9 mouse cellular contexts compared by ENCODE assay signal in genomic region chr10:111509103-111509784, GRCm38 (mm10). TPM values are rescaled to one million over a fixed set of nuclear protein-coding genes. Genes with fewer than 3 reads are reported as not detected.
DNase-seq lines count a peak whose midpoint lies in the region; ATAC-seq and TF ChIP-seq lines count a peak whose summit lies in the region.
"Had no signal": no experiment of that assay in that cellular context is flagged by ENCODE, and none has a peak within 500 bp of the region (broad histone marks: within the 10 kb centered on the region; RNA-seq: fewer than 3 reads in every experiment).

No protein-coding gene starts in this region.

- no peak for ATAC-seq in kidney, postnatal 0 days (replicated peaks; ENCODE audit: low FRiP score, low read depth)
- no peak for ATAC-seq in hindbrain, postnatal 0 days
- no peak for ATAC-seq in midbrain, postnatal 0 days (ENCODE audit: low FRiP score)

- H3K4me1 ChIP-seq in kidney, postnatal 0 days (replicated peaks; ENCODE audit: insufficient read depth, low read length), result peaks cover 13% of the 10 kb centered on the region; the same call in 1 of the 2 replicates
- peaks cover 51% of the 10 kb centered on the region for H3K4me1 ChIP-seq in embryonic facial prominence, embryonic 10.5 days
- no peaks in the 10 kb centered on the region for H3K4me1 ChIP-seq in hindbrain, postnatal 0 days (ENCODE audit: insufficient read depth, low read length)
- no peaks in the 10 kb centered on the region for H3K4me1 ChIP-seq in midbrain, postnatal 0 days (ENCODE audit: insufficient read depth, low read length)

- H3K4me2 ChIP-seq in kidney, postnatal 0 days (ENCODE audit: low read length), result peak overlapping the region; percentile 81
- peak overlapping the region; percentile 83 for H3K4me2 ChIP-seq in hindbrain, postnatal 0 days (ENCODE audit: low read depth, low read length)
- H3K4me2 ChIP-seq in midbrain, postnatal 0 days (ENCODE audit: low read depth, low read length, poor library complexity, severe bottlenecking), result peak overlapping the region; percentile 91

- no peak overlapping the region for H3K27ac ChIP-seq in kidney, postnatal 0 days
- H3K27ac ChIP-seq in embryonic facial prominence, embryonic 10.5 days (replicated peaks), result peak overlapping the region; percentile 96; the same call in 1 of the 2 replicates
- H3K27ac ChIP-seq in hindbrain, postnatal 0 days, result peak overlapping the region; percentile 59; the same call in 1 of the 2 replicates
- H3K27ac ChIP-seq in midbrain, postnatal 0 days (ENCODE audit: low read depth, low read length), result no peak overlapping the region

- H3K4me3 ChIP-seq in kidney, postnatal 0 days (replicated peaks; ENCODE audit: low read depth, low read length), result peak overlapping the region; percentile 87
- peak overlapping the region; percentile 89 for H3K4me3 ChIP-seq in embryonic facial prominence, embryonic 10.5 days
- H3K4me3 ChIP-seq in hindbrain, postnatal 0 days (ENCODE audit: low read length), result peak overlapping the region; percentile 78
- peak overlapping the region; percentile 86 for H3K4me3 ChIP-seq in midbrain, postnatal 0 days (ENCODE audit: low read depth, low read length)
- H3K4me3 ChIP-seq: erythroblast, embryonic 14.5 days had no signal

- WGBS in kidney, postnatal 0 days, result 27% methylated on average over 8 of the region's 8 CpGs
- 9% methylated on average over 8 of the region's 8 CpGs for WGBS in embryonic facial prominence, embryonic 10.5 days
- WGBS in hindbrain, postnatal 0 days, result 29% methylated on average over 8 of the region's 8 CpGs
- WGBS in midbrain, postnatal 0 days, result 35% methylated on average over 8 of the region's 8 CpGs

- no peak overlapping the region for H3K9ac ChIP-seq in kidney, postnatal 0 days (ENCODE audit: low read depth, low read length)
- H3K9ac ChIP-seq in hindbrain, postnatal 0 days (replicated peaks; ENCODE audit: low read length), result peak overlapping the region; percentile 87; the same call in 1 of the 2 replicates
- H3K9ac ChIP-seq in midbrain, postnatal 0 days (replicated peaks; ENCODE audit: low read length, poor library complexity, severe bottlenecking), result peak overlapping the region; percentile 83

- no peaks in the 10 kb centered on the region for H3K36me3 ChIP-seq in kidney, postnatal 0 days (ENCODE audit: insufficient read depth, low read length)
- no peaks in the 10 kb centered on the region for H3K36me3 ChIP-seq in embryonic facial prominence, embryonic 10.5 days (replicated peaks)
- H3K36me3 ChIP-seq in hindbrain, postnatal 0 days (ENCODE audit: insufficient read depth, low read length), result no peaks in the 10 kb centered on the region
- no peaks in the 10 kb centered on the region for H3K36me3 ChIP-seq in midbrain, postnatal 0 days (ENCODE audit: insufficient read depth, low read length)

- DNase-seq in kidney, postnatal 0 days (ENCODE audit: low spot score), result no peak
- DNase-seq in kidney, adult 9 months, result no peak
- DNase-seq in embryonic facial prominence, embryonic 10.5 days (ENCODE audit: low spot score), result peak; percentile 27
- DNase-seq in hindbrain, postnatal 0 days (ENCODE audit: low spot score), result no peak
- DNase-seq in midbrain, postnatal 0 days (ENCODE audit: low spot score), result no peak
- no peak for DNase-seq in frontal cortex, postnatal 36 days (ENCODE audit: low spot score in 2 of 2)
- no peak for DNase-seq in spleen, postnatal 14 days (ENCODE audit: low spot score in 2 of 2)
- no peak for DNase-seq in urinary bladder, postnatal 25 days (ENCODE audit: low spot score)

- H3K27me3 ChIP-seq in kidney, postnatal 0 days (ENCODE audit: insufficient read depth, low read length), result no peaks in the 10 kb centered on the region
- no peaks in the 10 kb centered on the region for H3K27me3 ChIP-seq in embryonic facial prominence, embryonic 10.5 days (replicated peaks; ENCODE audit: low read depth, poor library complexity, severe bottlenecking)
- H3K27me3 ChIP-seq in hindbrain, postnatal 0 days (ENCODE audit: insufficient read depth, low read length), result no peaks in the 10 kb centered on the region
- H3K27me3 ChIP-seq in midbrain, postnatal 0 days (ENCODE audit: insufficient read depth, low read length), result no peaks in the 10 kb centered on the region

- TF ChIP-seq CTCF in kidney, postnatal 0 days (IDR thresholded peaks at IDR 0.05; ENCODE audit: low read depth), result no peak
- no peak for TF ChIP-seq CTCF in hindbrain, postnatal 0 days (IDR thresholded peaks at IDR 0.05; ENCODE audit: low read depth)
- TF ChIP-seq CTCF in midbrain, postnatal 0 days (IDR thresholded peaks at IDR 0.05), result no peak

- no peaks in the 10 kb centered on the region for H3K9me3 ChIP-seq in kidney, postnatal 0 days (replicated peaks; ENCODE audit: low read length)
- H3K9me3 ChIP-seq in embryonic facial prominence, embryonic 10.5 days, result no peaks in the 10 kb centered on the region
- H3K9me3 ChIP-seq in hindbrain, postnatal 0 days (ENCODE audit: low read length), result no peaks in the 10 kb centered on the region
- H3K9me3 ChIP-seq in midbrain, postnatal 0 days (ENCODE audit: low read length), result no peaks in the 10 kb centered on the region

RNA-seq across cellular contexts. Expression of gene Phlda1, which starts 3.2 kb away (rescaled TPM):
- polyA plus RNA-seq in kidney, postnatal 0 days (2015; fragmentation: Nextera tagmentation; extraction: Ambion mirVana), result 25.3 and 29.5 TPM in 2 replicates
- polyA plus RNA-seq in embryonic facial prominence, embryonic 10.5 days (2016; fragmentation: Nextera tagmentation; extraction: Ambion mirVana), result 34.0 and 38.4 TPM in 2 replicates
- total RNA-seq in hindbrain, postnatal 0 days (2014; rRNA removed), result 7.0 and 8.4 TPM in 2 replicates
- polyA plus RNA-seq in hindbrain, postnatal 0 days (2015; fragmentation: Nextera tagmentation; extraction: Ambion mirVana), result 36.2 and 39.4 TPM in 2 replicates
- 6.8 and 7.0 TPM in 2 replicates for total RNA-seq in midbrain, postnatal 0 days (2014; rRNA removed)
- 32.6 and 32.9 TPM in 2 replicates for polyA plus RNA-seq in midbrain, postnatal 0 days (2015; fragmentation: Nextera tagmentation; extraction: Ambion mirVana)

RNA-seq across cellular contexts. Expression of gene Nap1l1, which starts 36.2 kb away (rescaled TPM):
- 171 and 174 TPM in 2 replicates for polyA plus RNA-seq in kidney, postnatal 0 days (2015; fragmentation: Nextera tagmentation; extraction: Ambion mirVana)
- polyA plus RNA-seq in embryonic facial prominence, embryonic 10.5 days (2016; fragmentation: Nextera tagmentation; extraction: Ambion mirVana), result 367 and 371 TPM in 2 replicates
- total RNA-seq in hindbrain, postnatal 0 days (2014; rRNA removed), result 45.4 and 48.7 TPM in 2 replicates
- polyA plus RNA-seq in hindbrain, postnatal 0 days (2015; fragmentation: Nextera tagmentation; extraction: Ambion mirVana), result 174 and 197 TPM in 2 replicates
- 57.1 and 83.3 TPM in 2 replicates for total RNA-seq in midbrain, postnatal 0 days (2014; rRNA removed)
- 160 and 171 TPM in 2 replicates for polyA plus RNA-seq in midbrain, postnatal 0 days (2015; fragmentation: Nextera tagmentation; extraction: Ambion mirVana)

Comparison
In these comparisons a context has a peak if more than half of its experiments do, and no peak if none do; other contexts are left out.
1. H3K27ac ChIP-seq: peak in embryonic facial prominence, embryonic 10.5 days (single experiment) and hindbrain, postnatal 0 days (single experiment); none in kidney, postnatal 0 days (single experiment) and midbrain, postnatal 0 days (single experiment).
2. Peak in every context shown above with its lines, with median percentiles within 50 percentile points of each other: H3K4me2 ChIP-seq and H3K4me3 ChIP-seq.